Mouse (Mus musculus) 3134 (cell line): ENCODE measurements around the gene Ccdc110.

ENCODE experiments used
- DNase-seq: peaks from one replicate; pipeline ENCODE4 v3.0.0-alpha.2; 2011; ENCODE audit warnings: low spot score; ENCODE audit not compliant: insufficient read length; ENCODE audit errors: extremely low read depth

Gene Ccdc110

DNA sequence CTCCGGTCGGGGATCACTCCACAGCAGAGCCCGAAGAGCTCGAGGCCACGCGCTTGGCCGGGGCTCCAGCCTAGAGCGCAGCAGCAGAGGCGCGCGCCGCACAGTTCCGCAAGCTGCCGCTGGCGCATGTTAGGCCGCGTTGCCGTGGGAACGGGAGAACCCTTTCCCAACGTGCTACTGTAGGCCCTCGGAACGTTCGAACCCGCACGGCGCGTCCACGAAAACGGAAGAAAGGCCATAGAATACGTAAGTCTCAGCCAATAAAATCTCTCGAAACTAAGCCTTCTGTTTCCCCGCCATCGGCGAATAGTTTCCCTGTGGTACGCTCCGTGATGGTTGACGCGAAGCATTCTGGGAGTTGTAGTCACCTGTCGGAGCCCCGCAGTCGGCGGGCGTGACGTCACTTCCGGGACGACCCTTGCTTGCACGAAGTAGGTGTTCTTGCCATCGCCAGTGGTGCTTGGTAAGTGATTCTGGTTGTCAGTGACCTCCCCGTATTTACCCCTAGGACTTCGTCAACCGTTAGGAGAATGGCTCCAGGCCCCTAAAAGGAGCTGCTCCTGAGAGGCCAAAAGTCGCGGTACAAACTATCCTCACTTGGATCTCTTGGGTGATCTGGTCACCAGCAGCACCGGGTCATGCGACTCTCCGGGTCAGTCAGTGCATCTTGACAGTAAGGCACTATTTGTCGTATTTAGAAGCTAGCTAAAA is 40.9 kb downstream of the Ccdc110 start, which contains the start of the genes 1700029J07Rik and Ufsp2:
Gene 1700029J07Rik, minus strand, starts transcription at position 127 of the 711 bp plus-strand sequence.
Gene Ufsp2, plus strand, starts transcription at position 403 of the 711 bp plus-strand sequence.
- peak; percentile 97 for DNase-seq

DNA sequence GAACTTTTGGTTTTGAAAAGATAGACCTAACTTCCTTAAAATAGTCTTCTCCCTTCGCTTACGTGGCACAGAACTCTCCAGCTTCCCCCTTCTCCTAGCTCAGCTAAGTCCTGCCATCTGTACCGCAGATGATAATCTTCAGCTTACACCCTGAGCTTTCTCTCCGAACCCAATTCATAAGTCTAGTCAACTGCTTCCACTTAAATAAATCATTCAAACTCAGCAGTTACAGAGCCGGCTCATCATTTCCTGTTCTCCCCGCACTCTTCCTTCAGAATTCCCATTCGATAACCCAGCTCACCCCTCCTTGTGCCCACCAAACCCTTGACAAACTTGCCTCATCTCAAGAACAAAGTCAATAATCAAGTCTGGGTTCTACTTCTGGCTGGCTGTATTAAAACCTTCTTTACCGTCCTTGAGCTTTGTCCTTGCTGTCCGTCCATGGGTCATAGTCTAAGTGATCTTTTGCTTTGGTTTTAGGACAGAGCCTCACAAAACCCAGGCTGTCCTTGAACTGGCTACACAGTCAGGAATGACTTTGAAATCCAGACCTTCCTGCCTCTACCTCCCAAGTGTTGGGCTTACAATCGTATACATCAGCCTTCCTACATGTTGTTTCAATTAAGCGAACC is 41.5 kb downstream of the Ccdc110 start:
- DNase-seq: no peak

DNA sequence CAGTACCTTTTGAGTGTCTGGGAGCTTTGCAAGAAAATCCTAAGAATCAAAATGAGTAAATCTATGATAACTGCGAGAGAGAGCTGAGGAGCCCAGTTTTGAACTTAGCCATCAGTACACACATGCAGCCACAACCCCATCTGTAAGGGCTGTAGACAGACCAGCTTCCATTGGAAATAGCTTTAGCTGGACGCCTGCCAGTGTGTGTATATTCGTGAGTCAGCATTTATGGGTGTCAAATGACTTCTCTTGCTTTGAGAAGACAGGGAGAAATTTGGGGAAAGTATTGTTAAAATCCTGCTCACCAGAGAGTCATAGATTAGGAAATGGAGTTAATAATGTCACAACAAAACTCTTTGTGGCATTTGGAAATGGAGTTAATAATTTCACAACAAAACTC is 52.2 kb downstream of the Ccdc110 start:
- DNase-seq: no peak

DNA sequence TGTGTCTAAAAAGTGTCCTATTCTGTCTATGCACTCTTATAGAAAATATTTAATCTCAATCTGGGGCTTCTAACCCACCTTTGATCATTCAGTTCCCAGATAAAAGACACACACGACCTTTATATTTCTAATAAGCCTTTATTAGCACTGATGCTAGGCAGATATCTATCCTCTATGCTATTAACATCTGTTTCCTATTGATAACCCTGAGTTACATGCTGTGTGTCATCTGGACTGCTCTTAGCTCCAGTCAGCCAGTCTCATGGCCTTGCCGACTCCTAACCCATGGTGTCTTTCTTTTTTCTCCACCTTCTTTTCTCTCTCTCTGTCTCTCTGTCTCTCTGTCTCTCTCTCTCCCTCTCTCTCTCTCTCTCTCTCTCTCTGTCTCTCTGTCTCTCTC is 53.8 kb downstream of the Ccdc110 start:
- DNase-seq: no peak

DNA sequence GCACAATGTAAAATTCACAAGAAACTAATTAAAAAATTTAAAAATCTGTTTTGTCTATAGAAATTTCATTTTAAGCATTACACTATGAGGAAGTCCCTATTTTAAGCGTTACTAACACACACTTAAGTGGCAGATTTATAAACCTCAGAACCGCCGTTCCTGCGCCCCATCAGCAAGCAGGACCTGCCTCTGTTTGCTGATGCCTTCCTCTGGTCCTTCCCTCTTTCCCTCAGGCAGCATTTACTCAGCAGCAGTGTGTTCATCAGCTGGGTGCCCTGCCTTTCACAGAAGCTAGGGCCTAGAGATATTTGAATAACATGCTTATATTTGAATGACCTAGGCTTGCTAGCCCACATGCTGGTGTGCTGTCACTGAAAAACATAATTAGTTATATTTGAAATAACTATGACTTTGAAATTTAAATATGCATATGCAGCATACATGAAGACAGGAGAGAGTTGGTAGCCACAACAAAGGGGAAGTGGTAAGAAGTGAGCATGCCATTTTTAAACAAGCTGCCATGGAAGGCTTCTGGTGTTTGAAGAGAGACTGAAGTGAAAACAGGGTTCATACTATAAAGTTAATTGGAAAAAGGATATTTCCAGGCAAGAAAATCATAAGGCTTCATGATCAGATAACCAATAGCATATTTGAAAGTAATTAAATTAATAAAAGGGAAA is 56.4 kb downstream of the Ccdc110 start:
- no peak for DNase-seq
